Mouse (Mus musculus): ENCODE data around the gene Als2cl. TPM values are rescaled to one million over a fixed set of nuclear protein-coding genes. Genes with fewer than 3 reads are reported as not detected.
A peak's percentile ranks its signal among the peaks of the same experiment; 100 is the strongest.

The Als2cl gene
- total RNA-seq, 2 experiments from 2014 or later = 5.8 to 6.6 TPM

DNA sequence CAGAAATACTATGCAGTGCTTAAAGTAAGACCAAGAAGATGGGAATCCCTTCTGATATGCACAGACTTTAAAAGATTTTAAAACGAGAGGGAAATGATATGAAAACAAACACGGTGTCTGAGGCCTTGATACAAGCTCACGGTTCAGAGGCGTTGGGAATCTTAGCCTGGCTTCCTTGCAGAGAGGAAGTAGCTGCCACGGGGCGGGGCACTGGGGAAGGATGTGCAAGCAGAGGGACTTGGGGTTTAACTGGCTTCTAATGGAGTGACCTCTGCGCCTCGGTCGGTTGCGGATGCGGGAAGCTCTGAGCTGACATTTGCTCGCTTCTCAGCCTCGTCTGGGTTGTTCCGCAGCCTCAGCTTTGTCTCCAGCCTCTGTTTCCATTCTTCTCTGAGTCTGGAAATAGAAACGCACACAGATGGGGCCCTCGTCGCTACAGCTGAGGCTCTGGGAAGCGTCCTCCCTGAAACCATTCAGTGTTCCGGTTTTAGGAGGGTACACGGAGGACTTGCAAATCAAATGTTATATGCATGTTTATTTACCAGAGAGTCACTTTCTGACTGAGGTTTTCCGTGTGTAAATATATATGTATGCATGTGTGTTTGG is 35.1 kb downstream of the Als2cl start:
- no peak for DNase-seq (ENCODE audit: low spot score in 2 of 2)

DNA sequence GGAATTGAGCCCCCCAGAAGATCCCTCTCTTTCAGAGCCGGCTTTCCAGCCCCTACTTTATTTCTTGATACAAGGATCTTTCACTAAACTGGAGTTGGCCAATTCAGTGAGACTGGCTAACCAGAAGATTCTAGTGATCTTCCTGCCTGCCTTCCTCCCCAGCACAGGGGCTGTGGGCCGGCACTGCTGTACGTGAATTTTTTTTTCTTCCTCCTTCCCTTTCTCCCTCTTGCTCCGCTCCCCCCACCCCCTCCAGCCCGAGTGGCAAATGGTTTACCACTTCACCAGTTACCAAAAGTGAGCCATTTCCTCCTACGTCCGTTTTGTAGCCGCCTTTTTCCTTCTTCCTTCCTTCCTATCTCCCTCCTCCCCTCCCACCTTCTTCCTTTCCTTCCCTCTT is 35.8 kb downstream of the Als2cl start:
- no peak for DNase-seq (ENCODE audit: low spot score in 2 of 2)

DNA sequence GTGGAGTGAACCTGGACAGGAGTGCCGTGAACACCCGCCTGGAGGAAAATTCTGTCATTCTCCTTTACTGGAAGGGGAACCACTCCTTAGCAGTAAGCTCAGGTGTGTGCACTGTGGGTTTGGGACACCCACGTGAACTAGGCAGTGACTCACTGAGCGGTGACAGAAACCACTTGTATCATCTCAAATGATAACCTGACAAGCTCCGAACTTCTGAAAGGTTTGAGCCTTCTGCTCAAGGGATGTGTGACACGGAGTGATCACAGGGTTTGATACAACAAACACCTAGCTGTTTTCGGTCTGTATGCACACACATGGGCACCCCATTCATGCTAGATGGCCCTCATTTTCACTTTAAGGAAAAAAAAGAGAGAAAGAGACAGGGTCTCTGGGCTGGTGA is 37.1 kb downstream of the Als2cl start, which contains the start of gene Fam240a:
Gene Fam240a, minus strand, starts transcription at position 76 of the 400 bp plus-strand sequence.
- no peak for DNase-seq (ENCODE audit: low spot score in 2 of 2)

DNA sequence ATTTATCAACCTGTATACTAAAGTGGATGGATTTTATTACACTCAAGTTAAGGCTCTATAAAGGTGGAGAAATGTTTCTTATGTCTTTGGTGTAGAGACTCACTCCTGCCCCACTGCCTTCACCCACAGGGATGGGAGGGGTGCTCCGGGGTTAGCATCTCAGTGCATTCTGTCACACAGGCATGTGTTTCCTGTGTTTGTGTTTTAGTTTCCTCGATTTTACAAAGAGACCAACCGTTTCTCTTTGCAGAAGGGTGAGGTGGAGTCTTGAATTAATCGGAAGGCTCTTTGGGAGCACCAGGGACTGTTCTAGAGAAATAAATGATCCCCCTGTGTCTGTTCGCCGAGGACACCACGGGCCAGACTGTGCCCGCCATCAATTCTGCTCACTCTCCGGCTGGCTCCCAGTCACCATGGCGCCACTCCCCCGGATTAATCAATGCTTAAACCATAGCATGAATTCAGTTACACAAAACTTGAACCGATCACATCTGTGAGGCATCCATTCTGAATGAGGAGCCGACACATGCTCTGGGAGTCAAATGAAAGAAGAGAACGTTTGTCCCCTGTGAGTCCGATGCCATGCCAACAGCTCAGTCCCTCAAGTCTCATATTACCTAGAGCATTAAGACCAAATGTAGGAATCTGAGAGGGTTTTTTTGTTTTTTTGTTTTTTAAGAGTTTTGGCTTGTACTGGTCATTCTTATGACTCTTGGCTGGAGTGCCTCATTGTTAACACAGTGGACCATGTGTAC is 41.2 kb downstream of the Als2cl start:
- DNase-seq (ENCODE audit: low spot score in 2 of 2) = no peak

DNA sequence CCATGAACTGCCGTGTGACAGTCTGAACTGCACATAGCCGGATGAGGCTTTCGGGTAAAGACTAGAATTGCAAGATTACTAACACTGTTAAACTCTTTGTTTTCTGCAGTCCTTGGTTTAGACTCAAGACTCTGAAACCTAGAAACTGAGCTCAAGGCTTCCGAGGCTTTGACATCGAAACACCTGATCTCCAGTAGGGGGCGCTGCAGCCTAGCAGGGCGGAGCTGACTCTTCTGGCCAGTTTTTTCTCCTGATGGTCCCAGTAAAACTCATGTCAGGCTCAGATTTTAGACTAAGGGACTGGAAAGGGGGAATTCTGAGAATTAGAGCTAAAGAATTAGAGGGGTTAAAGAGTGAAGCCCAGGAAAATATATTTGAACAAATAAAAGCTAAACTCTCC is 43.1 kb downstream of the Als2cl start:
- peak; percentile 67 to 74 for DNase-seq (ENCODE audit: low spot score in 2 of 2)

DNA sequence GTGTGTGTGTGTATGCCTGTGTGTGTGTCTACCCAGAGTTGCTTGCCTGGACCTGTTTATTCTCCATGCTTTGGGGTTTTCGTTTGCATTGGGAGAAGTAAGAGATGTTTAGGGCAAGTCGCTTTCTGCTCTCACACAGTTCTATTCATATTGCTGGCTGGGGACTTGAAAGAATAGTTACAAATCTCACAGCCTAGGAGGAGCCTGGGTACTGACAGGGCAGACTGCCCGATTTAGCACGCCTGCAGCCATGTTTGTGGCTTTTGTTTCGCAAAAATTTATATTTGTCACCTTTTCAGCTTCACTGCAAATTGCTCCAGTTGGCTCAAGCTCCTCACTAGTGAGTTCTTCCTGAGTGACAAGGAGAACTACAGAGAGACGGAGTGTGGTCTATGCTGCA is 51.9 kb downstream of the Als2cl start:
- DNase-seq (ENCODE audit: low spot score in 2 of 2) = no peak

DNA sequence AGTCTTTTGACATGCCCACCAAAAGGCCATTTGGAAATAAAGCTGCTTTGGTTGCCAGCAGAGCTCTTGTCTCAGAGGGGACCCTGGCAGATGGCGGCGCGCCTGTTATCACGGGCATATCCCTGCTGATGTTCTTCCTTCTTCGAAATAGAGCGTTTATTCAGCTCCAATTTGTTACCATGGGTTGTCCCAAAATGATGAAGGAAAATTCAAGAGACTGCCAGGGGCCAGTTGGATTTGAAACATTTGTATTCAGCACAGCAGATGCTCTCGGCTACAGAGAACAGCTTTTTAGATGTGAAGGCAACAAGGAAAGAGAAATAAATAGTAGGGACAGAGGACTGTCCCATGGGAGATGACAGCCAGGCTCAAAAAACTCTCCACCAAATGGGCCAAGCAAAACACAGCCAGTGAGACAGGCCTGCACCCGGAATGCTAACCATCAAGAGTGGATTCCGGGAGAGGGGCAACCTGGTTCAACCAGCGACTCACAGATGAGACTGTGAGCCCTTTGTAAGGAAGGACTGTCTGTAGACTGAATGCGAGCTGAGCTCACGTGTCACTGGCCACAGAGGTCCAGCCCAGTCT is 54.3 kb downstream of the Als2cl start:
- no peak for DNase-seq (ENCODE audit: low spot score in 2 of 2)

DNA sequence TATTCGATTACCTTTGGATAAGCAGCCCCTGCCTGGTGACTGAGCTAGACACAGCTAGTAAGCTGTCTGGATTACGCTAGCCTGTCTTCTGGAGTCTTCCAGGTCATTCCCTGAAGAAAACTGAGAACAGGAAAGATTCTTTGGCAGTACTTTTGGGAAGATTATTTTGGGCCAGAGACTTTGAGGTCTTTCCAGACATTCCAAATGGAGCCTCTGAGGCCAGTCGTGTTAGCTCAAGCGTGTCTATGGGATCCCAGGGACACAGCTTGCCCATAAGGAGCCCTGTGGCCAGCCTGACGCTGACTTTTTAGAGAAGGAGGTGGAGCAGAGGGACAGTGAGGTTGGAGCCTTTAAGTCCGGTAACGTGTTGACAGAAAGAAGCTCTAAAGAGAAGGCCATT is 56.3 kb downstream of the Als2cl start:
- DNase-seq (ENCODE audit: low spot score in 2 of 2) = no peak

DNA sequence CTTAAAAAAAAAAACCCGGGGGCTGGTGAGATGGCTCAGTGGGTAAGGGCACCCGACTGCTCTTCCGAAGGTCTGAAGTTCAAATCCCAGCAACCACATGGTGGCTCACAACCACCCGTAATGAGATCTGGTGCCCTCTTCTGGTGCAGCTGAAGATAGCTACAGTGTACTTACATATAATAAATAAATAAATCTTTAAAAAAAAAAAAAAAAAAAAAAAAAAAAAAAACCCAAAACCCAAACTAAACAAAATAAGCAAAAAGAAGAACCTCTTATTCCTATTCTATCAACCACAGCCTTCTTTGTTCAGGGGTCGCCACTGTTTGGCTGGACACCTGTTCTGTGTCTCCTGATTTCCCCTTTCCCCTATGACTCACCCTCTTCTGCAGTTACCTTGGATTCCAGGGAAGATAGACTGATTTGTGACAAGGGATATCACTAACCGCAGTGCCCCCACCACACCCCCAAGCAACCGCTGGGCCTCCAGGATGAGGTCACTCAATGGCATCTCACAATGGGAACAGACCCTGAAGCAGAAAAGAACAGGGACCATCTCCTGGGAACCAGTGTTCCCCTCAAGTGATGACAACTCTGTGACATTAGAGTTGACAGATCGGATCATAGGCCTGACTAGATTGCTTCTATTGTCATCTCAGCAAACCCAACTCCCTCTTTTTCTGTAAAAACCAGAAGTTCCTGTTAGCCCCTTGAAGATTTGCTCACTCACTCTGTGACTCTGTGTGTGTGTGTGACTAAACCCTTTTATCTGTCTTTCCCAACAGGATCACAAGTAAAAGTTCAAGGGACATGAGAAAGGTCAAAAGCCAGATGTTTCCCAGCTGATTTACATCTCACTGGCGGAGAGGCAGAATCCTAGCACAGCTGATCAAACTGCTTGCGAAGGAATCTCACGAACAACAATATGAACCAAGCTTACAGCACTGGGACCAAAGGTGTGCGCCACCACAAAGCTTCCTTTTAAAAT is 58.1 kb downstream of the Als2cl start:
- no peak for DNase-seq (ENCODE audit: low spot score in 2 of 2)

DNA sequence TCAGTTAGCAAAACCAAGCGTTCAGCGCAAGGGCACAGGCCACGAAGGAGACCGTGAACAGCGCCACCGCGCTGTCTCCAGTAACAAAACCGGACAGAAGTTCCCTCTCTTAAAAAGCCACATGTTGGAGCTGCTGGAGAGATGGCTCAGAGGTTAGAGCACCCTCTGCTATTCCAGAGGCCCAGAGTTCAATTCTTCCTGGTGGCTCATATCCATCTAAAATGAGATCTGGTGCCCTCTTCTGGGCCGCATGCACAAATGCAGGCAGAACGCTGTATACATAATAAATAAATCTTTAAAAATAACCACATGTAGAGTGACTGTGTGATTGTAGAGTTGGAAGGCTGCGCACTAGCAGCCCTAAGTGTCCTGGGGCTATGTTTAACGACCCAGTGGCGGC is 64.6 kb downstream of the Als2cl start:
- peak in 1 of 2 experiments; percentile 11 for DNase-seq (ENCODE audit: low spot score in 2 of 2)

DNA sequence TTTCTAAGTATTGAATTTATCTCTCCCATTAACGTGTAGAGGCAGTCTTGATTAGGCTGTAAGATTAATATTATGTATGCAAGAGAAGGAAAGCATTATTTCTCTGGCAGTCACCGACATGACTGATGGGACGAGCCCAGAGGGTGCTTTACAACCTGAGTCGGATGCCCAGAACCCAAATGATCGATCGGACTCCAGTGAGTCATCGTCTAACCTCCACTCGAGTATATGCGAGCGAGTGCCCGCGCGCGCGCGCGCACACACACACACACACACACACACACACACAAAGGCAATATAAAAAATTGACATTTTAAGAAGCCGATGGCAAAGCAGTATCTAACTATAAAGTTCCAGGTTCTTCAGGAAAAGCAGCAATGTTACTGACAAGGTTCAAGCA is 65.7 kb downstream of the Als2cl start:
- DNase-seq (ENCODE audit: low spot score in 2 of 2) = no peak

DNA sequence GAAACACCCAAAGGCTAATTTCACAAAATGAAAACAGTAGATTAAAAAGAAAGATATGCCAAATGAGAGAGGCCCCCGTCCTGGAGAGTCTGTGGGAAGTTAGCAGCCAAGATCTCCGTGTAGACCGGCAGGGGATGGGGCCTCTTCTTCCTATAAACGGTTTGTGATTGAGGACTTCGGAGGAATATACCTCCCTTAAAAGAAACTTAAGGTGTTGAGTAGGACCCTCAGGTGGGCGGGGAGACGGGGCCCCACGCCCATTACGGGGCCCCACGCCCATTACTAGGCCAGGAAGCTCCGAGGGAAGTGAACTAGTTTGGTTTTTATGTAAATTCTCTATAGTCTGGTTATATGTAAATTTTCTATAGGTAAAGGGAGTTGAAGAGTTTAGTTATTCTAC is 66.3 kb downstream of the Als2cl start, which contains the start of gene Tdgf1:
Gene Tdgf1, minus strand, starts transcription at position 233 of the 400 bp plus-strand sequence.
- peak in 1 of 2 experiments; percentile 7 for DNase-seq (ENCODE audit: low spot score in 2 of 2)

DNA sequence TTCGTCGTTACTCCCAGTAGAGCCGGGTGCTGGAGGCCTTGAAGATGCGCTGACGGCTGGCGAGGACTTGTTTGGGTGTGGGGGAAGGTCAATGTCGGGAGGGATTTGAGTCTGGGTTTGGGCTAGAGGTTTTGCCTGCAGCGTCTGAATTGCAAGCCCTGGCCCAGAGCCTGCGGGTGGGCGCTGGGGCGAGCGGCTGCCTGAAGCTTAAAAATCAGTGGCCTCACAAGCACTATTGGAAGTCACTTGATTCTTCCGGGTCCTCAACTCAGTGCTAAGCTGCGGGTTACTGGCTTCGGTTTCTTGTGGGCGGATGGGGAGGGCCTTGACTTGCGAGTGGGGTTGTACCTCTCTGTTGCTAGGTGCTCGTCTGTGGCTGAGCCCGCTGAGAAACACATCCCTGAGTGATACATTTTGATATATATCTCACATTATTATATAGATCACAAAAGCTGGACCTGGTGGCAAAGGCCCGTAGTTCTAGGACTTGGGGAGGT is 66.9 kb downstream of the Als2cl start:
- no peak for DNase-seq (ENCODE audit: low spot score in 2 of 2)

DNA sequence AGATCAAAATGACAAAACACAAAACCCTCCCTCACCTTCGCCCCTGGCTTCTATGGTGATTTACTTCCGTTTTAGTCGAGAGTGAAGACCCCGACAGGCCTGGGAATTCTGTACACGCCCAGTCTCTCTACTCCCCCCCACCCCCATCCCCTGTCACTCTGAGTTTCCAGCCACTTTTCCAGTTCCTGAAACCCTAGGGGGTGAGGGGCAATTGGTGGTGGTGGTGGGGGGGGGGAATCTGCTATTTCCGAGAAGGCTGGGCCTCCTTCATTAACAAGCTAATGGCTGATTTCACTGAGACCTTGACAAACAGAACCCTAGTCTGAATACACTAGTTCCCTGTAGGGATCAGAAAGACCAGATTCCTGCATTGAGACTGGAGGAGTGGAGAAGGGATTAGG is 67.6 kb downstream of the Als2cl start:
- no peak for DNase-seq (ENCODE audit: low spot score in 2 of 2)

DNA sequence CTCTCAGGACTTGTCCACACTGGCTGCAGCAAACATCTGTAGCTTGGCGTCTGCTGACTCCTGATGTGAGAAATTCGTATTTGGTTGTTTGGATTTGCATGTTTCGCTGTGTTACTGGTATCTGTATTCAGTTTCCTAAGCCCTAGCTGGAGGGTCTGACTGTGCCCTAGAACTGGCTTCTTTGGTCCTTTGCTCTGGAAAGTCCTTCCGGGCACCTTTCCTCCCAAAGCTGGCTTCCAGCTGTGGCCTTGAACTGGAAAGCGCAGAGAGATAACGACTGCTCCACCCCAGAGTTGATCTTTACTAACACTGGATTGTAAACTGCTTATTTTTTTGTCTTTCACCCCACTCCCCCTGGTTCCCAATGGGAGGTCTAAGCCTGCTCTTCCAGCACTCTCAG is 68.2 kb downstream of the Als2cl start:
- DNase-seq (ENCODE audit: low spot score in 2 of 2) = no peak

DNA sequence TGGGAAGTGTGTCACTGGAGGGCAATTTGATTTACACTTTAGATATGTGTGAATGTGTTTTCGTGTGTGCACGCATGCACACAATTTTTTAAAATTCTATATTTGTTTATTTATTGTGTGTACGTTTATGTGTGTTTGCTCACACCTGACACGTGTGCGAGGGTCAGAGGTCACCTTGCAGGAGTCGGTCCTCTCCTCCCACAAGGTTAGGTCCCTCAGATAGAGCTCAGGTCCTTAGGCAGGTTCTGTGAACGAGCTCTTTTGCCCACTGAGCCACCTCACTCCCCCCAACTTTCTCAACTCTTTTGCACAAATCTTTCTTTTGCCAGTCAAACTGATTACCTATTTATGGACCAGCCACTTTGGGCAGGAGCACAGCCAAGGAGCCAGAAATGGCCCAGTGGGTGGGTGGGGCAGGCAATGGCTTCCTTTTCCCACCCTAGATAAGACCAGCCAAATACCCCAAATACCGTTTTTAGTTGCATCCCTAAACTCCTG is 69.2 kb downstream of the Als2cl start:
- no peak for DNase-seq (ENCODE audit: low spot score in 2 of 2)

DNA sequence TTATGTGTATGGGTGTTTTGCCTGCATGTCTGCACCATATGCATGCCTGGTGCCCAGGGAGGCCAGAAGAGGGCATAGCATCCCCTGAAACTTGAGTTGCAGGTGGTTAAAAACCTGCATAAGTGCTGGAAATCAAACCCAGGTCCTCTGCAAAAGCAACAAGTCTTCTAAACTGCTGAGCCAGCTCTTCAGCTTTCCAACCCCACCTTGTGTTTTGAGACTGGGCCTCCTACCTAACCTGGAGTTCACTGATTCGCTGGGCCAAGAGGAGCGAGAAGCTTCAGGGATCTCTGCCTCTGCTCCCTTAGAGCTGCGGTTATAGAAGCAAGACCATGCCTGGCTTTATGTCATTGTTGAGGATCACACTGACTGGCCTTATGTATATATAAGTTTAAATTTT is 70.4 kb downstream of the Als2cl start:
- DNase-seq (ENCODE audit: low spot score in 2 of 2) = no peak
